Mouse (Mus musculus): ENCODE results near the gene Pmpca. TPM values are rescaled to one million over a fixed set of nuclear protein-coding genes. Genes with fewer than 3 reads are reported as not detected.

Pmpca gene
- total RNA-seq (2021) (100 to 1,000 TPM; 144 to 148 TPM), polyA plus RNA-seq (2012; rRNA removed) (50.1 and 79.3 TPM in 2 replicates)
- long read RNA-seq, transcript Pmpca-201 (13 exons, 3,135 nt): major isoform, 177 of 203 reads
- long read RNA-seq, partial matches to known transcripts: 12 of 203 reads
- long read RNA-seq, other reads (novel, unspliced or antisense): 12 of 203 reads

GRCm38 (mm10) chr2:26389154-26389690 lies at the start of gene Pmpca, which contains the start of gene Entr1:
Pmpca (plus strand) TSS chr2:26389339.
Entr1 (minus strand) TSS chr2:26389316.
- DNase-seq: peak; percentile 92

GRCm38 (mm10) chr2:26341510-26341981 lies 47.6 kb upstream of the Pmpca start:
- no peak for DNase-seq

GRCm38 (mm10) chr2:26342044-26342443 lies 47.1 kb upstream of the Pmpca start:
- no peak for DNase-seq

GRCm38 (mm10) chr2:26342609-26343490 lies 46.3 kb upstream of the Pmpca start:
- DNase-seq: peak; percentile 56

- no peak for DNase-seq
Measured at GRCm38 (mm10) chr2:26348241-26348640, 40.9 kb upstream of the Pmpca start.

- DNase-seq: peak; percentile 95
Measured at GRCm38 (mm10) chr2:26351358-26352290, 37.5 kb upstream of the Pmpca start, which contains the start of gene Dnlz. Dnlz (minus strand) TSS chr2:26352110.

- no peak for DNase-seq
Measured at GRCm38 (mm10) chr2:26352291-26352910, 36.7 kb upstream of the Pmpca start.

- no peak for DNase-seq
Measured at GRCm38 (mm10) chr2:26353066-26353980, 35.8 kb upstream of the Pmpca start.

- DNase-seq: no peak
Measured at GRCm38 (mm10) chr2:26354401-26354800, 34.7 kb upstream of the Pmpca start.

GRCm38 (mm10) chr2:26356231-26356630 lies 32.9 kb upstream of the Pmpca start:
- no peak for DNase-seq

- DNase-seq: no peak
Measured at GRCm38 (mm10) chr2:26356678-26357077, 32.5 kb upstream of the Pmpca start.

- no peak for DNase-seq
Measured at GRCm38 (mm10) chr2:26357484-26357883, 31.7 kb upstream of the Pmpca start.

- no peak for DNase-seq
Measured at GRCm38 (mm10) chr2:26358667-26359320, 30.3 kb upstream of the Pmpca start.

- DNase-seq: no peak
Measured at GRCm38 (mm10) chr2:26359983-26360382, 29.2 kb upstream of the Pmpca start.

GRCm38 (mm10) chr2:26360772-26361171 lies 28.4 kb upstream of the Pmpca start, which contains the start of gene Card9:
Card9 (minus strand) TSS chr2:26360918.
- DNase-seq: no peak

- DNase-seq: no peak
Measured at GRCm38 (mm10) chr2:26362991-26363390, 26.1 kb upstream of the Pmpca start.

- no peak for DNase-seq
Measured at GRCm38 (mm10) chr2:26363481-26363880, 25.7 kb upstream of the Pmpca start.

GRCm38 (mm10) chr2:26364738-26365465 lies 24.2 kb upstream of the Pmpca start:
- DNase-seq: peak; percentile 81

- DNase-seq: no peak
Measured at GRCm38 (mm10) chr2:26367911-26368310, 21.2 kb upstream of the Pmpca start.

Data from adrenal gland, adult 2 months (tissue).